Mouse (Mus musculus) thymus, postnatal 0 days (tissue): ENCODE data around the gene Olfr945. TPM values are rescaled to one million over a fixed set of nuclear protein-coding genes. Genes with fewer than 3 reads are reported as not detected.

Experiments
- DNase-seq: peaks from one replicate; pipeline ENCODE4 v3.0.0-alpha.2; 2015; ENCODE audit warnings: low spot score
- polyA plus RNA-seq: library from polyadenylated mRNA; unstranded; fragments of >200 nt; fragmentation: Nextera tagmentation; extraction: Ambion mirVana; gene quantifications from 2 replicates; pipeline ENCODE4 v1.2.1, GENCODE M21; 2015

The Olfr945 gene
- not detected in 2 replicates for polyA plus RNA-seq

GRCm38 (mm10) chr9:39276718-39277117 is at the start of gene Olfr945:
TSS of gene Olfr945 (minus strand) at chr9:39276818.
- no peak for DNase-seq

- no peak for DNase-seq
Observed at GRCm38 (mm10) chr9:39325945-39326344, 49.3 kb upstream of the Olfr945 start, which contains the start of gene Olfr948. TSS of gene Olfr948 (minus strand) at chr9:39326045.

- DNase-seq: no peak
Observed at GRCm38 (mm10) chr9:39287136-39287535, 10.5 kb upstream of the Olfr945 start.

GRCm38 (mm10) chr9:39249894-39250293 is 26.7 kb downstream of the Olfr945 start, which contains the start of gene Olfr1537:
TSS of gene Olfr1537 (minus strand) at chr9:39249994.
- no peak for DNase-seq

Other genes starting within 250 kb of the Olfr945 start
- gene Olfr937, start 211.9 kb downstream of the Olfr945 start, polyA plus RNA-seq: not detected in 2 replicates
- gene Olfr938, start 197.9 kb downstream of the Olfr945 start, polyA plus RNA-seq: not detected in 2 replicates
- not detected in 2 replicates for gene Olfr27, start 148.7 kb downstream of the Olfr945 start, polyA plus RNA-seq
- not detected in 2 replicates for gene Olfr943, start 110.5 kb downstream of the Olfr945 start, polyA plus RNA-seq
- gene Olfr944, start 74.9 kb downstream of the Olfr945 start, polyA plus RNA-seq: not detected in 2 replicates
- gene Olfr1537, start 26.8 kb downstream of the Olfr945 start, polyA plus RNA-seq: not detected in 2 replicates
- not detected in 2 replicates for gene Olfr948, start 49.2 kb upstream of the Olfr945 start, polyA plus RNA-seq
- gene Olfr951, start 110.6 kb upstream of the Olfr945 start, polyA plus RNA-seq: not detected in 2 replicates
- gene Olfr952, start 150.3 kb upstream of the Olfr945 start, polyA plus RNA-seq: not detected in 2 replicates
- not detected in 2 replicates for gene Olfr954, start 179.9 kb upstream of the Olfr945 start, polyA plus RNA-seq
- not detected in 2 replicates for gene Olfr955, start 195.1 kb upstream of the Olfr945 start, polyA plus RNA-seq
- gene Olfr44, start 217.2 kb upstream of the Olfr945 start, polyA plus RNA-seq: not detected in 2 replicates
- gene Olfr957, start 239.0 kb upstream of the Olfr945 start, polyA plus RNA-seq: not detected in 2 replicates